Mouse (Mus musculus) activated CD4-positive, CD25-positive, alpha-beta regulatory T cell, adult 4 months (primary cell): ENCODE data around the gene Gm20821. TPM values are rescaled to one million over a fixed set of nuclear protein-coding genes. Genes with fewer than 3 reads are reported as not detected.
"Not testable (repeated sequence)": the region's sequence is repeated elsewhere in the genome, so short reads cannot be mapped to it uniquely, and the experiment has no call there.

ENCODE experiments used
- ATAC-seq: one replicate; pipeline ENCODE4 v1.8.0; 2017
- polyA plus RNA-seq, 2 experiments: library from polyadenylated mRNA; unstranded; fragments of 100-300 nt; shearing (Covaris generic); gene quantifications; one replicate each; pipeline ENCODE4 v1.2.1; 2017

Gene Gm20821
- not detected for polyA plus RNA-seq

DNA sequence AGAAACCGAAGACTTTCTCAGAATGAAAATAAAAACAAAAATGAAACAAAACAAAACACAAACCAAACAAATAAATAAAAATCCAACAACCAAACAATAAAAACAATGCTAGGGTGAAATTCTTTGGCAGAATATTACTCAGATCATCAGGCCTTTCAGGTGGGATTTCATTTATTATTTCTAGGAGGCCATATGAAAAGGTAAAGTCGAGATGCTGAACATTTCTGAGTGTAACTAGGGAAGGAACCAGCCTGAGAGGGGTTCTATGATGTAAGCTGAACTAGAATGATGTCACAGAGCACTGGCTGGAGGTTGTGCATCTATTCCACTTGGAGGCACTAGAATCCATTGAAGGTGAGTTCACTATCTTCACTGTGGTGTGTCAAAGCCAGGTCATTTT is at the start of gene Gm20821:
Gm20821 (plus strand) TSS at position 301 of the 400 bp plus-strand sequence.
- ATAC-seq, result not testable (repeated sequence)
